Comparison of ENCODE assay signal across 30 mouse cellular contexts in genomic region chr8:10169894-10170293, GRCm38 (mm10). TPM values are rescaled to one million over a fixed set of nuclear protein-coding genes. Genes with fewer than 3 reads are reported as not detected.
DNase-seq lines count a peak whose midpoint lies in the region; ATAC-seq lines count a peak whose summit lies in the region.
"Had no signal": no experiment of that assay in that cellular context is flagged by ENCODE, and none has a peak within 500 bp of the region (broad histone marks: within the 10 kb centered on the region; RNA-seq: fewer than 3 reads in every experiment).

No protein-coding gene starts in this region.

- H3K4me2 ChIP-seq in midbrain, embryonic 11.5 days, result no peak overlapping the region
- no peak overlapping the region for H3K4me2 ChIP-seq in midbrain, embryonic 14.5 days (ENCODE audit: low read length)
- H3K4me2 ChIP-seq: embryonic facial prominence, embryonic 13.5 days; embryonic facial prominence, embryonic 15.5 days; forebrain, embryonic 12.5 days had no signal

- H3K9ac ChIP-seq in midbrain, embryonic 11.5 days (ENCODE audit: low read length), result no peak overlapping the region
- H3K9ac ChIP-seq in midbrain, embryonic 14.5 days (replicated peaks; ENCODE audit: low read length), result no peak overlapping the region
- H3K9ac ChIP-seq: embryonic facial prominence, embryonic 13.5 days; embryonic facial prominence, embryonic 15.5 days; forebrain, embryonic 12.5 days had no signal

- 67% methylated on average over 3 of the region's 3 CpGs for WGBS in midbrain, embryonic 11.5 days
- WGBS in midbrain, embryonic 14.5 days, result 81% methylated on average over 3 of the region's 3 CpGs

- peaks cover 17% of the 10 kb centered on the region for H3K4me1 ChIP-seq in midbrain, embryonic 11.5 days (ENCODE audit: control insufficient read depth, insufficient read depth, low read length)
- peaks cover 24% of the 10 kb centered on the region for H3K4me1 ChIP-seq in midbrain, embryonic 14.5 days (ENCODE audit: control insufficient read depth, insufficient read depth, low read length)
- H3K4me1 ChIP-seq: embryonic facial prominence, embryonic 15.5 days had no signal

- no peaks in the 10 kb centered on the region for H3K36me3 ChIP-seq in midbrain, embryonic 11.5 days (ENCODE audit: control insufficient read depth, insufficient read depth, low read length)
- no peaks in the 10 kb centered on the region for H3K36me3 ChIP-seq in midbrain, embryonic 14.5 days (ENCODE audit: control insufficient read depth, insufficient read depth, low read length)
- H3K36me3 ChIP-seq: embryonic facial prominence, embryonic 13.5 days; embryonic facial prominence, embryonic 15.5 days; forebrain, embryonic 10.5 days; forebrain, embryonic 12.5 days; G1E had no signal

- peak; percentile 57 for DNase-seq in heart, adult 11 months
- no peak for DNase-seq in heart, adult 8-10 months (ENCODE audit: low spot score)
- DNase-seq in midbrain, embryonic 11.5 days (ENCODE audit: low spot score, missing footprints), result peak; percentile 31
- DNase-seq in midbrain, embryonic 14.5 days, result no peak
- DNase-seq in kidney, postnatal 4 days, result no peak
- DNase-seq in kidney, adult 8-10 months, result no peak
- DNase-seq: adrenal gland, adult 8-10 months; adrenal gland, postnatal 14 days; adrenal gland, postnatal 36 days; B cell, adult 2 months; cerebellum, adult 11 months; cerebellum, adult 18-20 months; cerebellum, adult 8-10 months; cerebellum, adult 9-11 months; cerebellum, postnatal 14 days; cerebellum, postnatal 36 days; embryo, embryonic 11 days had no signal

- ATAC-seq in midbrain, embryonic 11.5 days (ENCODE audit: low FRiP score), result no peak
- ATAC-seq in midbrain, embryonic 14.5 days (ENCODE audit: low FRiP score, low TSS enrichment), result no peak
- ATAC-seq in megakaryocyte, adult 5-6 weeks (ENCODE audit: poor library complexity, severe bottlenecking), result peak; percentile 50; the same call in 1 of the 2 replicates
- ATAC-seq: activated CD4-positive, CD25-positive, alpha-beta regulatory T cell, adult 4 months; CD4-positive, CD25-positive, alpha-beta regulatory T cell, adult 4 months; forebrain, embryonic 14.5 days; Patski had no signal

- no peaks in the 10 kb centered on the region for H3K9me3 ChIP-seq in midbrain, embryonic 11.5 days (ENCODE audit: control insufficient read depth, low read length)
- no peaks in the 10 kb centered on the region for H3K9me3 ChIP-seq in midbrain, embryonic 14.5 days (ENCODE audit: control insufficient read depth, low read length)
- H3K9me3 ChIP-seq: embryonic facial prominence, embryonic 13.5 days; embryonic facial prominence, embryonic 15.5 days; forebrain, embryonic 10.5 days; forebrain, embryonic 12.5 days; G1E had no signal

- H3K27me3 ChIP-seq in midbrain, embryonic 11.5 days (ENCODE audit: control insufficient read depth, insufficient read depth, low read length), result no peaks in the 10 kb centered on the region
- H3K27me3 ChIP-seq in midbrain, embryonic 14.5 days (ENCODE audit: control insufficient read depth, insufficient read depth, low read length), result no peaks in the 10 kb centered on the region
- H3K27me3 ChIP-seq: CH12.LX; embryonic facial prominence, embryonic 15.5 days; forebrain, embryonic 12.5 days had no signal

- no peak overlapping the region for H3K27ac ChIP-seq in midbrain, embryonic 11.5 days (ENCODE audit: low read depth, low read length)
- no peak overlapping the region for H3K27ac ChIP-seq in midbrain, embryonic 14.5 days (replicated peaks; ENCODE audit: low read depth, low read length)
- H3K27ac ChIP-seq: embryonic facial prominence, embryonic 13.5 days; embryonic facial prominence, embryonic 15.5 days; forebrain, embryonic 10.5 days; forebrain, embryonic 12.5 days had no signal

- H3K4me3 ChIP-seq in midbrain, embryonic 11.5 days (ENCODE audit: low read depth, low read length), result no peak overlapping the region
- H3K4me3 ChIP-seq in midbrain, embryonic 14.5 days (replicated peaks; ENCODE audit: low read depth, low read length), result no peak overlapping the region
- H3K4me3 ChIP-seq: embryonic facial prominence, embryonic 13.5 days; embryonic facial prominence, embryonic 15.5 days; erythroblast, embryonic 14.5 days; forebrain, embryonic 10.5 days; forebrain, embryonic 12.5 days had no signal

RNA-seq across cellular contexts. Expression of gene Myo16, which starts 16.2 kb away (rescaled TPM):
- 1 to 10 TPM in 3 of 4 experiments, under 1 TPM in 1; 0.50 to 4.1 (median 2.6) TPM for total RNA-seq in heart, adult 8-10 months (2022)
- polyA plus RNA-seq in midbrain, embryonic 11.5 days (2014; fragmentation: Nextera tagmentation; extraction: Ambion mirVana), result 2.7 and 3.0 TPM in 2 replicates
- 6.1 and 7.9 TPM in 2 replicates for polyA plus RNA-seq in midbrain, embryonic 14.5 days (2014; fragmentation: Nextera tagmentation; extraction: Ambion mirVana)
- total RNA-seq in megakaryocyte, adult 5-6 weeks (2015), result not detected in 2 replicates
- total RNA-seq in megakaryocyte, adult 5-6 weeks (2017), result not detected in 2 replicates
- total RNA-seq: adrenal gland, postnatal 14 days; adrenal gland, postnatal 36 days; CH12.LX; common myeloid progenitor, adult 5-6 weeks had no signal
- polyA plus RNA-seq: activated CD4-positive, CD25-positive, alpha-beta regulatory T cell, adult 4 months; CD4-positive, CD25-positive, alpha-beta regulatory T cell, adult 4 months; erythroblast, embryonic 14.5 days had no signal

Comparison
In these comparisons a context has a peak if more than half of its experiments do, and no peak if none do; other contexts are left out.
1. DNase-seq: peak in heart, adult 11 months (single experiment) and midbrain, embryonic 11.5 days (single experiment); none in heart, adult 8-10 months (single experiment), midbrain, embryonic 14.5 days (single experiment), kidney, postnatal 4 days (0 of 2) and kidney, adult 8-10 months (0 of 2).